ENCODE assay signal across 31 mouse cellular contexts in genomic region chr10:4135100-4135764, GRCm38 (mm10).
DNase-seq lines count a peak whose midpoint lies in the region; ATAC-seq and TF ChIP-seq lines count a peak whose summit lies in the region.
"Had no signal": no experiment of that assay in that cellular context is flagged by ENCODE, and none has a peak within 500 bp of the region (broad histone marks: within the 10 kb centered on the region; RNA-seq: fewer than 3 reads in every experiment).

No protein-coding gene starts in this region.

- no peak for TF ChIP-seq CTCF in bone marrow, adult 2 months (IDR thresholded peaks at IDR 0.05; ENCODE audit: control insufficient read depth, insufficient read depth, low read length)

- WGBS in bone marrow, adult 2 months: 77% methylated on average over 5 of the region's 5 CpGs
- 89% methylated on average over 5 of the region's 5 CpGs for WGBS in liver, embryonic 11.5 days
- WGBS in liver, embryonic 16.5 days (ENCODE audit: insufficient replicate concordance): 77% methylated on average over 5 of the region's 5 CpGs

- no peaks in the 10 kb centered on the region for H3K27me3 ChIP-seq in liver, embryonic 11.5 days (replicated peaks; ENCODE audit: control insufficient read depth, insufficient read depth, low read length)
- H3K27me3 ChIP-seq in liver, embryonic 16.5 days (ENCODE audit: control insufficient read depth, insufficient read depth, low read depth, low read length): no peaks in the 10 kb centered on the region
- H3K27me3 ChIP-seq: CH12.LX; embryonic facial prominence, embryonic 15.5 days; hindbrain, embryonic 15.5 days; kidney, embryonic 15.5 days; lung, embryonic 15.5 days; Patski had no signal

- peak overlapping the region; percentile 18 for H3K4me3 ChIP-seq in bone marrow, adult 2 months (replicated peaks; ENCODE audit: control insufficient read depth, low read depth, low read length)
- H3K4me3 ChIP-seq in liver, embryonic 11.5 days (ENCODE audit: low read depth, low read length): no peak overlapping the region
- peak overlapping the region; percentile 4; the same call in 1 of the 2 replicates for H3K4me3 ChIP-seq in liver, embryonic 16.5 days (ENCODE audit: low read depth, low read length)
- H3K4me3 ChIP-seq: embryonic facial prominence, embryonic 10.5 days; embryonic facial prominence, embryonic 15.5 days; hindbrain, embryonic 10.5 days; hindbrain, embryonic 15.5 days; kidney, embryonic 15.5 days; lung, embryonic 15.5 days had no signal

- H3K27ac ChIP-seq in bone marrow, adult 2 months (ENCODE audit: control insufficient read depth, insufficient read depth, low read depth, low read length, poor library complexity): no peak overlapping the region
- no peak overlapping the region for H3K27ac ChIP-seq in liver, embryonic 11.5 days (ENCODE audit: low read depth, low read length)
- no peak overlapping the region for H3K27ac ChIP-seq in liver, embryonic 16.5 days (ENCODE audit: low read length)
- H3K27ac ChIP-seq: embryonic facial prominence, embryonic 10.5 days; embryonic facial prominence, embryonic 15.5 days; hindbrain, embryonic 10.5 days; hindbrain, embryonic 15.5 days; kidney, embryonic 15.5 days; lung, embryonic 15.5 days had no signal

- no peaks in the 10 kb centered on the region; the same call in none of the 2 replicates for H3K4me1 ChIP-seq in bone marrow, adult 2 months (ENCODE audit: control insufficient read depth, insufficient read depth, low read length)
- H3K4me1 ChIP-seq in liver, embryonic 11.5 days (replicated peaks; ENCODE audit: control insufficient read depth, insufficient read depth, low read length): no peaks in the 10 kb centered on the region; the same call in none of the 2 replicates
- H3K4me1 ChIP-seq in liver, embryonic 16.5 days (ENCODE audit: control insufficient read depth, low read depth, low read length): no peaks in the 10 kb centered on the region; the same call in 1 of the 2 replicates
- H3K4me1 ChIP-seq: embryonic facial prominence, embryonic 15.5 days; hindbrain, embryonic 15.5 days had no signal

- peak; percentile 25 for DNase-seq in gastrocnemius, adult 18-20 months (ENCODE audit: low spot score)
- DNase-seq in gastrocnemius, adult 8-10 months (ENCODE audit: low spot score in 2 of 2): no peak
- DNase-seq in liver, embryonic 11.5 days (ENCODE audit: low spot score): no peak
- no peak for DNase-seq in T-cell, adult 2 months (ENCODE audit: low spot score)
- DNase-seq in spleen, adult 12 weeks (ENCODE audit: low spot score): no peak
- no peak for DNase-seq in frontal cortex, postnatal 25 days (ENCODE audit: low spot score in 2 of 2)
- DNase-seq: adrenal gland, postnatal 14 days; cerebellum, adult 18-20 months; cerebellum, postnatal 25 days; forebrain, postnatal 0 days; heart, postnatal 14 days; kidney, adult 18-20 months; kidney, postnatal 36 days; left cerebral cortex, postnatal 4 days; right cerebral cortex, postnatal 25 days; spleen, adult 18-20 months; thymus, adult 2 months; thymus, postnatal 36 days had no signal

- ATAC-seq in liver, embryonic 11.5 days (replicated peaks; ENCODE audit: low FRiP score): peak; percentile 54; the same call in 1 of the 2 replicates
- peak; percentile 80 for ATAC-seq in liver, embryonic 16.5 days (ENCODE audit: low read depth)
- ATAC-seq: forebrain, postnatal 0 days; inflammation-experienced regulatory T-cells, adult 6 months; midbrain, embryonic 16.5 days; Patski had no signal

- H3K4me2 ChIP-seq in liver, embryonic 11.5 days: no peak overlapping the region
- no peak overlapping the region for H3K4me2 ChIP-seq in liver, embryonic 16.5 days (ENCODE audit: low read depth, low read length)
- H3K4me2 ChIP-seq: embryonic facial prominence, embryonic 15.5 days; hindbrain, embryonic 15.5 days; kidney, embryonic 15.5 days; lung, embryonic 15.5 days; midbrain, embryonic 11.5 days had no signal

- no peaks in the 10 kb centered on the region; the same call in 1 of the 2 replicates for H3K36me3 ChIP-seq in liver, embryonic 11.5 days (ENCODE audit: control insufficient read depth, insufficient read depth, low read length)
- no peaks in the 10 kb centered on the region for H3K36me3 ChIP-seq in liver, embryonic 16.5 days (ENCODE audit: control insufficient read depth, insufficient read depth)
- H3K36me3 ChIP-seq: embryonic facial prominence, embryonic 15.5 days; hindbrain, embryonic 15.5 days; kidney, embryonic 15.5 days; lung, embryonic 15.5 days had no signal

- TF ChIP-seq POLR2A in bone marrow, adult 2 months (IDR thresholded peaks at IDR 0.05; ENCODE audit: borderline replicate concordance, control insufficient read depth, low read depth, low read length): no peak

- H3K9me3 ChIP-seq in liver, embryonic 11.5 days (ENCODE audit: control insufficient read depth, low read length): no peaks in the 10 kb centered on the region
- no peaks in the 10 kb centered on the region for H3K9me3 ChIP-seq in liver, embryonic 16.5 days (replicated peaks; ENCODE audit: control insufficient read depth, low read length)
- H3K9me3 ChIP-seq: embryonic facial prominence, embryonic 10.5 days; embryonic facial prominence, embryonic 15.5 days; hindbrain, embryonic 10.5 days; hindbrain, embryonic 15.5 days; kidney, embryonic 15.5 days; lung, embryonic 15.5 days had no signal

- H3K9ac ChIP-seq in liver, embryonic 11.5 days (ENCODE audit: low read depth, low read length): no peak overlapping the region
- no peak overlapping the region for H3K9ac ChIP-seq in liver, embryonic 16.5 days (ENCODE audit: low read depth, low read length)
- H3K9ac ChIP-seq: embryonic facial prominence, embryonic 15.5 days; forebrain, postnatal 0 days; hindbrain, embryonic 15.5 days; kidney, embryonic 15.5 days; lung, embryonic 15.5 days had no signal
